Mouse (Mus musculus): ENCODE data around the gene Rhbdf2. TPM values are rescaled to one million over a fixed set of nuclear protein-coding genes. Genes with fewer than 3 reads are reported as not detected.

The Rhbdf2 gene
- polyA plus RNA-seq, 2 experiments = 5.0 to 11.4 TPM

DNA sequence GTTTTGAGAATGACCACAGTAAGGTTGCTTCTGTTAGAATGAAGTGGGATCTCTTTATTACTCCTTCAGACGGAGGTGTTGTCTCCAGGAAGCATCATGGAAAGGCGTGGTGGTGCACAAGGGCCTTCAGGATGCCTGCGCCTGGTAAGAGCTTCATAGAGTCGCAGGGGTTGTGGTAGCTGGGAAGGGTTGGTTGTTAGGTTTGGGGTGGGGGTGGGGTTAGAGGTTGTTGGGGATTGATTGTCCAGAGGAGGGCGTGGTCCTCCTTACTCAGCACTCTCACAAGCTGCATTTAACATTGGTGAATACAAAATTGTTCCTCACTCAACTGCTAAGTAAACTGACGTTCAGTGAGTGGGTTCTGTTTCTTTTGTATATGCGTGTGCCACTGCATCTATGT lies 45.8 kb upstream of the Rhbdf2 start:
- peak overlapping the region; percentile 77 for H3K4me2 ChIP-seq (replicated peaks; ENCODE audit: low read depth, low read length, severe bottlenecking)
- H3K9ac ChIP-seq (ENCODE audit: low read depth, low read length, severe bottlenecking) = peak overlapping the region; percentile 92
- peak overlapping the region; percentile 86 for H3K4me3 ChIP-seq (replicated peaks; ENCODE audit: low read length)
- no peak overlapping the region for H3K27ac ChIP-seq (replicated peaks; ENCODE audit: low read depth, low read length)
- ATAC-seq (ENCODE audit: low FRiP score, low read depth) (no peak), DNase-seq (ENCODE audit: low spot score) (no peak)
- no peak for TF ChIP-seq POLR2A (IDR thresholded peaks at IDR 0.05; ENCODE audit: borderline replicate concordance, extremely low read depth, insufficient read depth, insufficient read length)
- no peaks in the 10 kb centered on the region for H3K9me3 ChIP-seq (ENCODE audit: control insufficient read depth, low read length)
- H3K27me3 ChIP-seq (ENCODE audit: control insufficient read depth, insufficient read depth, low read length) = no peaks in the 10 kb centered on the region
- H3K4me1 ChIP-seq (ENCODE audit: control insufficient read depth, insufficient read depth, low read length) = peaks cover 21% of the 10 kb centered on the region; the same call in 1 of the 2 replicates
- 19% methylated on average over 7 of the region's 7 CpGs for WGBS
- H3K36me3 ChIP-seq (ENCODE audit: control insufficient read depth, insufficient read depth, low read length) = peaks cover 48% of the 10 kb centered on the region

DNA sequence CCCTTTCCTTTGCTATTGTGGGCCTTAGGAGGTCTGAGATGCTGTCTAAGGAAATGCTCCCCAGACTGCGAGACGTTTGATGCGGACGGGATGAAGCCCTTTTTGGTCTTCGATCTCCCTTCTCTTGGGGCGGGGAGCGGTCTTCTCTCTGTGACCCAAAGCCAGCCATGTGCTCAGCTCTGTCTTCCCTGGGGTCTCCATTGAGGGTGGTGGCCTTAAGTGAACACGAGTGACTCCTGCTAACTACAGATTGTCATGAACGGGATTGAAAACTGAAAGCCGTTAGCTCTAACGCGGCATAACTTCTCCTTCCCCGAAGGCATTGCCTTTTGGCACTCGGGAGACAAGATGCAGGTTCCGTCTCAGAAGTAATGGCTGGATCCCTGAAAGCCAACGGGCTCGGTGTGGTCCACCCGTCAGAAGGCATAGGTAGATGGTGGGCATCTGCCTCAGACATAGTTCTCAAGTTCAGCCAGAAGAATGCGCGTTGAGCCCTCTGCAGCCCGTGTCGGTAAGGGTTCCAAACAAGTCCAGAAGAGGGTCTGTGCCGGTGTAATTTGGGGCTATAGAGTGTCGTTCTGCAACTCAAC lies 45.1 kb upstream of the Rhbdf2 start:
- H3K27me3 ChIP-seq (ENCODE audit: control insufficient read depth, insufficient read depth, low read length) = no peaks in the 10 kb centered on the region
- peaks cover 21% of the 10 kb centered on the region; the same call in 1 of the 2 replicates for H3K4me1 ChIP-seq (ENCODE audit: control insufficient read depth, insufficient read depth, low read length)
- H3K4me3 ChIP-seq (replicated peaks; ENCODE audit: low read length) = peak overlapping the region; percentile 86
- DNase-seq (ENCODE audit: low spot score) (no peak), ATAC-seq (ENCODE audit: low FRiP score, low read depth) (no peak)
- H3K27ac ChIP-seq (replicated peaks; ENCODE audit: low read depth, low read length) = peak overlapping the region; percentile 63
- no peak for TF ChIP-seq POLR2A (IDR thresholded peaks at IDR 0.05; ENCODE audit: borderline replicate concordance, extremely low read depth, insufficient read depth, insufficient read length)
- peak overlapping the region; percentile 77 for H3K4me2 ChIP-seq (replicated peaks; ENCODE audit: low read depth, low read length, severe bottlenecking)
- H3K9ac ChIP-seq (ENCODE audit: low read depth, low read length, severe bottlenecking) = peak overlapping the region; percentile 92
- under 1% methylated on average over 24 of the region's 24 CpGs for WGBS
- no peaks in the 10 kb centered on the region for H3K9me3 ChIP-seq (ENCODE audit: control insufficient read depth, low read length)
- peaks cover 42% of the 10 kb centered on the region for H3K36me3 ChIP-seq (ENCODE audit: control insufficient read depth, insufficient read depth, low read length)

GRCm38 (mm10) chr11:116671112-116671844 lies 44.5 kb upstream of the Rhbdf2 start:
- Histone ChIP-seq H3K27ac (replicated peaks; ENCODE audit: low read depth, low read length) (peak overlapping the region; percentile 63), H3K36me3 (ENCODE audit: control insufficient read depth, insufficient read depth, low read length) (peaks cover 35% of the 10 kb centered on the region), H3K9me3 (ENCODE audit: control insufficient read depth, low read length) (no peaks in the 10 kb centered on the region), H3K27me3 (ENCODE audit: control insufficient read depth, insufficient read depth, low read length) (no peaks in the 10 kb centered on the region), H3K4me3 (replicated peaks; ENCODE audit: low read length) (peak overlapping the region; percentile 86), H3K9ac (ENCODE audit: low read depth, low read length, severe bottlenecking) (peak overlapping the region; percentile 92), H3K4me1 (ENCODE audit: control insufficient read depth, insufficient read depth, low read length) (peaks cover 21% of the 10 kb centered on the region; the same call in 1 of the 2 replicates), H3K4me2 (replicated peaks; ENCODE audit: low read depth, low read length, severe bottlenecking) (peak overlapping the region; percentile 77)
- 3% methylated on average over 45 of the region's 45 CpGs for WGBS
- ATAC-seq (ENCODE audit: low FRiP score, low read depth) (peak; percentile 90), DNase-seq (ENCODE audit: low spot score) (peak; percentile 95)
- TF ChIP-seq POLR2A (IDR thresholded peaks at IDR 0.05; ENCODE audit: borderline replicate concordance, extremely low read depth, insufficient read depth, insufficient read length) = peak; percentile 88; the same call in 1 of the 2 replicates

GRCm38 (mm10) chr11:116670386-116670785 lies 43.6 kb upstream of the Rhbdf2 start:
- Histone ChIP-seq H3K9me3 (ENCODE audit: control insufficient read depth, low read length) (no peaks in the 10 kb centered on the region), H3K36me3 (ENCODE audit: control insufficient read depth, insufficient read depth, low read length) (peaks cover 26% of the 10 kb centered on the region), H3K4me2 (replicated peaks; ENCODE audit: low read depth, low read length, severe bottlenecking) (peak overlapping the region; percentile 77; the same call in 1 of the 2 replicates), H3K4me1 (ENCODE audit: control insufficient read depth, insufficient read depth, low read length) (peaks cover 21% of the 10 kb centered on the region; the same call in 1 of the 2 replicates), H3K27ac (replicated peaks; ENCODE audit: low read depth, low read length) (no peak overlapping the region), H3K4me3 (replicated peaks; ENCODE audit: low read length) (no peak overlapping the region), H3K27me3 (ENCODE audit: control insufficient read depth, insufficient read depth, low read length) (no peaks in the 10 kb centered on the region), H3K9ac (ENCODE audit: low read depth, low read length, severe bottlenecking) (no peak overlapping the region)
- no peak for ATAC-seq (ENCODE audit: low FRiP score, low read depth)
- TF ChIP-seq POLR2A (IDR thresholded peaks at IDR 0.05; ENCODE audit: borderline replicate concordance, extremely low read depth, insufficient read depth, insufficient read length) = no peak
- WGBS = 56% methylated on average over 7 of the region's 7 CpGs
- no peak for DNase-seq (ENCODE audit: low spot score)

DNA sequence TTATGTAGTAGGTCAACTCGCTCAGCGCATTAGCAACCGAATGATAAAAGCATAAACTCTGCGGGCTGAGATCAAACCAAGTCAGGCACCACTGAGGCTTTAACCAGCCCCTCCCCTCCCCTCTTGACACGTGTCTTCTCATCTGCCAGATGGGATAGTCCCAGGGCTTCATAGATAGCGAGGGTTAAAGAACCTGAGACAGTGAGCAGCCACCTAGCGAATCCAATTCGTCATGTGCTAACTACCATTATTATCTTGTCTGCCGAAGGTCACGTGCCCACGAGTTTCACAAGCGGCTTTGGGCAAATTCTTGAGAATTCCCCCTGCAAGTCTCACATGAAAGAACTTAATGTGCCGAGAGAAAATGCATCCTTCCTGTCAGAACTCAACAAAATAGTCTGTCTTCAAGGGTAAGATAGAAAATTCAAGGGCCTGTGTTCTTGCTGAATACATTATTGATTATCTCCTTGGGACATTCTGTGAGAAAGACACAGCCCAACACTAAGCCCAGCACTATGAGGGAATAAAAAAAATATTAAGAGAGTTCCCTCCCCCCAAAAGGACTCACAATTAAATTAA lies 43.1 kb upstream of the Rhbdf2 start:
- ATAC-seq (ENCODE audit: low FRiP score, low read depth) = no peak
- DNase-seq (ENCODE audit: low spot score) = no peak
- H3K27me3 ChIP-seq (ENCODE audit: control insufficient read depth, insufficient read depth, low read length) = no peaks in the 10 kb centered on the region
- peaks cover 21% of the 10 kb centered on the region for H3K36me3 ChIP-seq (ENCODE audit: control insufficient read depth, insufficient read depth, low read length)
- TF ChIP-seq POLR2A (IDR thresholded peaks at IDR 0.05; ENCODE audit: borderline replicate concordance, extremely low read depth, insufficient read depth, insufficient read length) = no peak
- no peak overlapping the region for H3K27ac ChIP-seq (replicated peaks; ENCODE audit: low read depth, low read length)
- H3K4me1 ChIP-seq (ENCODE audit: control insufficient read depth, insufficient read depth, low read length) = peaks cover 21% of the 10 kb centered on the region; the same call in 1 of the 2 replicates
- WGBS = 45% methylated on average over 13 of the region's 13 CpGs
- H3K4me3 ChIP-seq (replicated peaks; ENCODE audit: low read length) = no peak overlapping the region
- H3K9me3 ChIP-seq (ENCODE audit: control insufficient read depth, low read length) = no peaks in the 10 kb centered on the region
- H3K9ac ChIP-seq (ENCODE audit: low read depth, low read length, severe bottlenecking) = no peak overlapping the region
- no peak overlapping the region for H3K4me2 ChIP-seq (replicated peaks; ENCODE audit: low read depth, low read length, severe bottlenecking)

All from limb, embryonic 14.5 days (tissue).